Mouse (Mus musculus) forebrain, postnatal 0 days (tissue): ENCODE results near the gene Khk. TPM values are rescaled to one million over a fixed set of nuclear protein-coding genes. Genes with fewer than 3 reads are reported as not detected.

Experiments
- ATAC-seq: fragments of 200-750 bp; cut with Nextera tagmentation; 2 replicates; pipeline ENCODE4 v1.8.0; 2017; ENCODE audit warnings: mild to moderate bottlenecking, moderate library complexity
- DNase-seq: peaks from one replicate; pipeline ENCODE4 v3.0.0-alpha.2; 2015
- H3K27ac ChIP-seq: fragments of 300-500 bp; sonication (generic); 2 replicates; pipeline ENCODE4 v1.5.1; 2014; ENCODE audit warnings: low read depth, mild to moderate bottlenecking, antibody characterized with exemption, low read length, moderate library complexity, mixed read lengths
- H3K27me3 ChIP-seq: fragments of 300-500 bp; sonication (generic); 2 replicates; pipeline ENCODE4 v1.6.1; 2014; ENCODE audit warnings: mild to moderate bottlenecking, low read length, mixed read lengths; ENCODE audit not compliant: insufficient read depth
- H3K36me3 ChIP-seq: fragments of 300-500 bp; sonication (generic); 2 replicates; pipeline ENCODE4 v1.6.1; 2014; ENCODE audit warnings: mild to moderate bottlenecking, moderate library complexity; ENCODE audit not compliant: insufficient read depth
- H3K4me1 ChIP-seq: fragments of 300-500 bp; sonication (generic); 2 replicates; pipeline ENCODE4 v1.6.1; 2014; ENCODE audit warnings: antibody characterized with exemption; ENCODE audit not compliant: insufficient read depth
- H3K4me2 ChIP-seq: fragments of 300-500 bp; sonication (generic); 2 replicates; pipeline ENCODE4 v1.6.1; 2014; ENCODE audit warnings: low read depth, mild to moderate bottlenecking, moderate library complexity
- H3K4me3 ChIP-seq: fragments of 300-500 bp; sonication (generic); 2 replicates; pipeline ENCODE4 v1.5.1; 2014; ENCODE audit warnings: low read depth, low read length, mixed read lengths
- H3K9ac ChIP-seq: fragments of 300-500 bp; sonication (generic); 2 replicates; pipeline ENCODE4 v1.6.1; 2014; ENCODE audit warnings: mild to moderate bottlenecking
- H3K9me3 ChIP-seq: fragments of 300-500 bp; sonication (generic); 2 replicates; pipeline ENCODE4 v1.6.1; 2016; ENCODE audit warnings: low read length
- CTCF ChIP-seq: sonication (generic); IDR thresholded peaks from 2 replicates; pipeline ENCODE4 v1.5.1; 2016; ENCODE audit warnings: antibody characterized with exemption, control low read depth, low read depth
- WGBS: fragments of 180-500 bp; shearing (Covaris S2); extraction: QIAGEN DNeasy Blood & Tissue Kit; methylation state at CpG from one replicate; pipeline ENCODE4 v1.1.7; 2014; 5-methylcytosine and 5-hydroxymethylcytosine counted together
- polyA plus RNA-seq: library from polyadenylated mRNA; unstranded; fragments of >200 nt; fragmentation: Nextera tagmentation; extraction: Ambion mirVana; gene quantifications from 2 replicates; pipeline ENCODE4 v1.2.1, GENCODE M21; 2015
- total RNA-seq: library from RNA; depleted of rRNA; stranded (reverse); fragments of >200 nt; gene quantifications from 2 replicates; pipeline ENCODE4 v1.2.3, GENCODE M21; 2014

Gene Khk
- total and polyA plus RNA-seq, 2 experiments from 2014 or later: 4.5 to 13.2 TPM

DNA sequence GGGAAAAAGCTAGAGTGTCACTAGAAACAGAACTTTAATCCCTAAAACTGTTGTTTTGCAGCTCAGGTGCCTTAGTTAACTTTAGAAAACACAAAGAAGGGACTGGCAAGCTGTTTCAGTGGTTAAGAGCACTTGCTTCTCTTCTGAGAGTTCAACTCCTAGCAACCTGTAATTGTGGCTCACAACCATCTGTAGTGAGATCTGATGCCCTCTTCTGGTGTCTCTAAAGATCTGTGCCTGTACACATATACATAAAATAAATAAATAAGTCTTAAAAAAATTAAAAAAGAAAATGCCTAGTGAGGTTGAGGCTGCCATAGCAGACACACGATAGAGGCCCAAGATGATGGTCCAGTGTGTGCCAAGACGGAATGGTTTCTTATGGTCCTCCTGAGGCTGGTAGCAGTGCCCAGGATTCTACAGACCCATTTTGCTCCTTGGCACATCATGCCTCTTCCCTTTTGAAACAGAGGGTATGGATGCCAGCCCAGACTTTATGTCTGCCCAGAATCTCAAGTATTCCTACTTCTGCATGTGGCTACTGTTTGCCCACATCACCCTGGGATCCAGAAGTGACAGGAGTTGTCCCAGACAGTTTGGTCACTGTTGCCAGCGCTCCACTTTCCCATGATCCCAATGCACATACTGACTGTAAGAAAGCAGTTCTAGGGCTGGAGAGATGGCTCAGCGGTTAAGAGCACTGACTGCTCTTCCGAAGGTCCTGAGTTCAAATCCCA lies 13.7 kb downstream of the Khk start:
- no peak overlapping the region for H3K4me3 ChIP-seq
- ATAC-seq (peak; percentile 45), DNase-seq (no peak)
- no peaks in the 10 kb centered on the region for H3K27me3 ChIP-seq
- peak; percentile 33; the same call in 1 of the 2 replicates for TF ChIP-seq CTCF
- H3K4me2 ChIP-seq: no peak overlapping the region
- peaks cover 8% of the 10 kb centered on the region; the same call in 1 of the 2 replicates for H3K36me3 ChIP-seq
- no peak overlapping the region for H3K27ac ChIP-seq
- 81% methylated on average over 5 of the region's 5 CpGs for WGBS
- H3K9ac ChIP-seq: no peak overlapping the region
- H3K9me3 ChIP-seq: no peaks in the 10 kb centered on the region
- H3K4me1 ChIP-seq: no peaks in the 10 kb centered on the region

DNA sequence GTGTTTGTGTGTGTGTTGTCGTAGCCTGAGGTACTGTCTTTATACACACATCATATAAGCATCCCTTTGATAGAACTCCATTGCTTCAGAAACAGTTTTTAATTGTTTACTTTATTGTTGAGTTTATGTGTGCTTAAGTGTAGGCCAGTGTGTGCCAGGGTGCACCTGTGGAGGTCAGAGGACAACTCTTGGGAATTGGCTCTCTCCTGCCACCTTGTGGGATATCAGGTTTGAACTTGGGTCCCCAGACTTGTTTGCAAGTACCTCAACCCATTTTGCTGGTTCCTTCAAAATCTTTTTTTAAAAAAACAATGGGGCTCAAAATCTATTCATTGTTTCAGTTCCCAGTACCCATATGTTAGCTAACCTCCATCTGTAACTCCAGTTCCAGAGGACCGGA lies 21.8 kb downstream of the Khk start:
- Histone ChIP-seq H3K27ac (no peak overlapping the region), H3K27me3 (no peaks in the 10 kb centered on the region), H3K9ac (no peak overlapping the region), H3K36me3 (no peaks in the 10 kb centered on the region), H3K4me1 (no peaks in the 10 kb centered on the region), H3K4me3 (no peak overlapping the region), H3K9me3 (no peaks in the 10 kb centered on the region), H3K4me2 (no peak overlapping the region)
- peak; percentile 24; the same call in 1 of the 2 replicates for TF ChIP-seq CTCF
- DNase-seq: no peak
- ATAC-seq: no peak
- WGBS: 98% methylated on average over 2 of the region's 2 CpGs

GRCm38 (mm10) chr5:30944344-30944743 lies 23.1 kb downstream of the Khk start:
- H3K27me3 ChIP-seq: no peaks in the 10 kb centered on the region
- WGBS: 78% methylated on average over 6 of the region's 6 CpGs
- DNase-seq (no peak), ATAC-seq (no peak)
- H3K4me2 ChIP-seq: peak overlapping the region; percentile 81
- no peaks in the 10 kb centered on the region for H3K36me3 ChIP-seq
- H3K9me3 ChIP-seq: no peaks in the 10 kb centered on the region
- TF ChIP-seq CTCF: no peak
- peak overlapping the region; percentile 57; the same call in 1 of the 2 replicates for H3K4me3 ChIP-seq
- H3K9ac ChIP-seq: no peak overlapping the region
- H3K4me1 ChIP-seq: peaks cover 4% of the 10 kb centered on the region; the same call in 1 of the 2 replicates
- no peak overlapping the region for H3K27ac ChIP-seq

- ATAC-seq (peak; percentile 75), DNase-seq (peak; percentile 83)
- Histone ChIP-seq H3K27me3 (no peaks in the 10 kb centered on the region), H3K4me1 (peaks cover 7% of the 10 kb centered on the region; the same call in 1 of the 2 replicates), H3K4me3 (peak within 1 kb of the TSS; percentile 57), H3K36me3 (no peaks in the 10 kb centered on the region), H3K9me3 (no peaks in the 10 kb centered on the region), H3K27ac (peak within 1 kb of the TSS; percentile 62; the same call in 1 of the 2 replicates), H3K4me2 (peak within 1 kb of the TSS; percentile 81), H3K9ac (peak within 1 kb of the TSS; percentile 79)
- WGBS: 6% methylated on average over 44 of the region's 44 CpGs
- peak; percentile 69 for TF ChIP-seq CTCF
These were observed 23.9 kb downstream of the Khk start, which contains the start of gene Cgref1 for GRCm38 (mm10) chr5:30944956-30945781. TSS of gene Cgref1 (minus strand) at chr5:30945591.

GRCm38 (mm10) chr5:30948620-30949019 lies 27.4 kb downstream of the Khk start:
- DNase-seq (no peak), ATAC-seq (no peak)
- 77% methylated on average over 5 of the region's 5 CpGs for WGBS
- H3K27me3 ChIP-seq: no peaks in the 10 kb centered on the region
- TF ChIP-seq CTCF: no peak
- no peak overlapping the region for H3K4me2 ChIP-seq
- H3K4me1 ChIP-seq: peaks cover 13% of the 10 kb centered on the region; the same call in 1 of the 2 replicates
- no peaks in the 10 kb centered on the region for H3K9me3 ChIP-seq
- H3K9ac ChIP-seq: no peak overlapping the region
- H3K27ac ChIP-seq: no peak overlapping the region
- peaks cover 20% of the 10 kb centered on the region for H3K36me3 ChIP-seq
- no peak overlapping the region for H3K4me3 ChIP-seq

- no peaks in the 10 kb centered on the region for H3K27me3 ChIP-seq
- DNase-seq: peak; percentile 91
- peak overlapping the region; percentile 46 for H3K4me3 ChIP-seq
- peaks cover 13% of the 10 kb centered on the region; the same call in 1 of the 2 replicates for H3K4me1 ChIP-seq
- peak overlapping the region; percentile 46 for H3K27ac ChIP-seq
- peaks cover 32% of the 10 kb centered on the region for H3K36me3 ChIP-seq
- H3K9ac ChIP-seq: peak overlapping the region; percentile 56
- TF ChIP-seq CTCF: peak; percentile 55
- ATAC-seq: peak; percentile 79
- under 1% methylated on average over 31 of the region's 31 CpGs for WGBS
- H3K4me2 ChIP-seq: peak overlapping the region; percentile 86
- H3K9me3 ChIP-seq: no peaks in the 10 kb centered on the region
These were observed 28.6 kb downstream of the Khk start for GRCm38 (mm10) chr5:30949654-30950326.
